In the genomic region with DNA sequence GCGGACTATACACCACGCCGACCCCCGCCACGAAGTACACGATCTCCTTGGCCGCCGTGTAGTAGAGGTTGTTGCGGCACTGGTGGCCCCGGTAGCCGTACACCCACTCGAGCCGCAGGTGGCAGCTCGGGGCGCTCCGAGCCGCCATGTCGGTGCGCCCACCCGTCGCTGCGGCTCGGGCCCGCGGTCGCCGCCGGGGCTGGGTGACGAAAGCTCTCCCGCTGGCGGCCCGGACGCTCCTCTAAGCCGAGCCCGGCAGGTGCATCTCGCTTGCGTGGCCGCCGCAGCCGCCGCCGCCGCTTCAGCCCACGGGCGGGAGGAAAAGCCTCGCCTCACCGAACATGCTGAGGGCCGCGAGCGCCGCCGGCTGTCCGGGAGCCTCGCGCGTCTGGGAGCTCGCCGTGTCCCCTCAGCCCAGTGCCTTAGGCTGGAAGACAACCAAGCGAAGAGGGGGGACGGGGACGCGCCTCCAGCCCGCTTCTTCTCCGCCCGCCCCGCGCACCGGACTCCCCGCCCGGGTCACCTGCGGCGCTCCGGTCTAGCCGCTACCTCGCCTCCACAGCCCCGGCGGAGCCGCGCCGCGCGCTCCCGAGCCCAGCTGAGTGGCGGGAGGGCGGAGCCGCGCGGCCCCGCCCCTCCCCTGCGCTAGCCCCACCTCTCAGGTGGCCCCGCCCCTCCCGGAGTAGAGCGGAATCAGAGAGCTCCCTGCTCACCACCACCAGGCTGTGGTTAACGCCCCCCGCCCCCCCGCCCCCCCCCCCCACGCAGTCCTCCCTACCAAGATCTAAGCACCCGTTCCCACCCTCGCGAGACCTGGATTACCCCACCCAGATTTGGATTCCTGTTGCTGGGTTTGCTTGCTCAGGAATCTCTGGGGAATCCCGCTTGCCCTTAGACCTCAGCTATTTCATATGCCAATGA, we compare ENCODE assay signal across 8 mouse cellular contexts. TPM values are rescaled to one million over a fixed set of nuclear protein-coding genes. Genes with fewer than 3 reads are reported as not detected.
A peak's percentile ranks its signal among the peaks of the same experiment; 100 is the strongest.
DNase-seq lines count a peak whose midpoint lies in the region; ATAC-seq and TF ChIP-seq lines count a peak whose summit lies in the region.

Gene Eml5, minus strand, starts transcription at position 604 of the 921 bp plus-strand sequence.

- ATAC-seq in embryonic facial prominence, embryonic 13.5 days (ENCODE audit: insufficient number of reproducible peaks, insufficient read depth, low FRiP score, low TSS enrichment, low read depth) = peak; percentile 83
- ATAC-seq in limb, embryonic 15.5 days (ENCODE audit: insufficient number of reproducible peaks, low FRiP score, low TSS enrichment, low read depth) = peak; percentile 78
- peak; percentile 95 for ATAC-seq in midbrain, postnatal 0 days (ENCODE audit: low FRiP score)

- peak within 1 kb of the TSS; percentile 64 for H3K9ac ChIP-seq in embryonic facial prominence, embryonic 13.5 days
- H3K9ac ChIP-seq in limb, embryonic 15.5 days = peak within 1 kb of the TSS; percentile 35; the same call in 1 of the 2 replicates
- H3K9ac ChIP-seq in midbrain, postnatal 0 days (replicated peaks; ENCODE audit: low read length, poor library complexity, severe bottlenecking) = peak within 1 kb of the TSS; percentile 84

- H3K27me3 ChIP-seq in embryonic facial prominence, embryonic 13.5 days = peaks cover 23% of the 10 kb centered on the region
- H3K27me3 ChIP-seq in limb, embryonic 15.5 days = peaks cover 13% of the 10 kb centered on the region
- H3K27me3 ChIP-seq in midbrain, postnatal 0 days (ENCODE audit: insufficient read depth, low read length) = no peaks in the 10 kb centered on the region

- WGBS in embryonic facial prominence, embryonic 13.5 days = under 1% methylated on average over 95 of the region's 101 CpGs
- WGBS in limb, embryonic 15.5 days = 1% methylated on average over 97 of the region's 101 CpGs
- under 1% methylated on average over 82 of the region's 101 CpGs for WGBS in midbrain, postnatal 0 days

- no peak within 1 kb of the TSS for H3K27ac ChIP-seq in embryonic facial prominence, embryonic 13.5 days
- H3K27ac ChIP-seq in limb, embryonic 15.5 days = no peak within 1 kb of the TSS
- H3K27ac ChIP-seq in midbrain, postnatal 0 days (ENCODE audit: low read depth, low read length) = peak within 1 kb of the TSS; percentile 88

- H3K4me2 ChIP-seq in embryonic facial prominence, embryonic 13.5 days = peak within 1 kb of the TSS; percentile 96
- peak within 1 kb of the TSS; percentile 95 for H3K4me2 ChIP-seq in limb, embryonic 15.5 days
- H3K4me2 ChIP-seq in midbrain, postnatal 0 days (ENCODE audit: low read depth, low read length, poor library complexity, severe bottlenecking) = peak within 1 kb of the TSS; percentile 69

- no peaks in the 10 kb centered on the region for H3K9me3 ChIP-seq in embryonic facial prominence, embryonic 13.5 days
- H3K9me3 ChIP-seq in limb, embryonic 15.5 days = no peaks in the 10 kb centered on the region
- no peaks in the 10 kb centered on the region for H3K9me3 ChIP-seq in midbrain, postnatal 0 days (ENCODE audit: low read length)

- H3K4me3 ChIP-seq in embryonic facial prominence, embryonic 13.5 days = peak within 1 kb of the TSS; percentile 76
- peak within 1 kb of the TSS; percentile 55 for H3K4me3 ChIP-seq in limb, embryonic 15.5 days
- H3K4me3 ChIP-seq in midbrain, postnatal 0 days (ENCODE audit: low read depth, low read length) = peak within 1 kb of the TSS; percentile 82

- 0 out of 2 replicates have a peak, but pooled peaks have one; percentile 23 for TF ChIP-seq CTCF in midbrain, postnatal 0 days (IDR thresholded peaks at IDR 0.05)

- DNase-seq in A20 (ENCODE audit: low read depth, low spot score) = peak; percentile 94
- peak; percentile 59 to 65 for DNase-seq in adrenal gland, postnatal 4 days (ENCODE audit: low spot score in 2 of 2)
- DNase-seq in heart, adult 8-10 months (ENCODE audit: low spot score) = peak; percentile 19
- DNase-seq in kidney, adult 9 months = peak; percentile 78
- DNase-seq in midbrain, postnatal 0 days (ENCODE audit: low spot score) = peak; percentile 90
- DNase-seq in spleen, postnatal 14 days (ENCODE audit: low spot score in 2 of 2) = peak; percentile 49 to 70

- peaks cover 6% of the 10 kb centered on the region for H3K4me1 ChIP-seq in embryonic facial prominence, embryonic 13.5 days
- H3K4me1 ChIP-seq in limb, embryonic 15.5 days = peaks cover 3% of the 10 kb centered on the region; the same call in 1 of the 2 replicates
- H3K4me1 ChIP-seq in midbrain, postnatal 0 days (ENCODE audit: insufficient read depth, low read length) = no peaks in the 10 kb centered on the region

- no peaks in the 10 kb centered on the region for H3K36me3 ChIP-seq in embryonic facial prominence, embryonic 13.5 days
- H3K36me3 ChIP-seq in limb, embryonic 15.5 days = no peaks in the 10 kb centered on the region
- no peaks in the 10 kb centered on the region for H3K36me3 ChIP-seq in midbrain, postnatal 0 days (ENCODE audit: insufficient read depth, low read length)

RNA-seq across cellular contexts. Expression of gene Eml5, which starts in this region (rescaled TPM):
- total RNA-seq in adrenal gland, postnatal 4 days (2021) = 10 to 100 TPM; 48.0 to 48.6 TPM
- 2.3 and 4.3 TPM in 2 replicates for polyA plus RNA-seq in embryonic facial prominence, embryonic 13.5 days (2015; fragmentation: Nextera tagmentation; extraction: Ambion mirVana)
- total RNA-seq in heart, adult 8-10 months (2022) = 1 to 10 TPM; 3.7 to 4.3 (median 4.0) TPM
- polyA plus RNA-seq in limb, embryonic 15.5 days (2015; fragmentation: Nextera tagmentation; extraction: Ambion mirVana) = 1.9 and 2.0 TPM in 2 replicates
- total RNA-seq in midbrain, postnatal 0 days (2014; rRNA removed) = 28.3 and 53.3 TPM in 2 replicates
- 9.9 and 13.4 TPM in 2 replicates for polyA plus RNA-seq in midbrain, postnatal 0 days (2015; fragmentation: Nextera tagmentation; extraction: Ambion mirVana)

Comparison
In these comparisons a context has a peak if more than half of its experiments do, and no peak if none do; other contexts are left out.
1. DNase-seq: peak in every context shown above with its lines; median percentile 94 in A20; 90 in midbrain, postnatal 0 days; 78 in kidney, adult 9 months; 62 in adrenal gland, postnatal 4 days; 60 in spleen, postnatal 14 days; 19 in heart, adult 8-10 months.